Mouse (Mus musculus): ENCODE results near the gene Micu1.

DNA sequence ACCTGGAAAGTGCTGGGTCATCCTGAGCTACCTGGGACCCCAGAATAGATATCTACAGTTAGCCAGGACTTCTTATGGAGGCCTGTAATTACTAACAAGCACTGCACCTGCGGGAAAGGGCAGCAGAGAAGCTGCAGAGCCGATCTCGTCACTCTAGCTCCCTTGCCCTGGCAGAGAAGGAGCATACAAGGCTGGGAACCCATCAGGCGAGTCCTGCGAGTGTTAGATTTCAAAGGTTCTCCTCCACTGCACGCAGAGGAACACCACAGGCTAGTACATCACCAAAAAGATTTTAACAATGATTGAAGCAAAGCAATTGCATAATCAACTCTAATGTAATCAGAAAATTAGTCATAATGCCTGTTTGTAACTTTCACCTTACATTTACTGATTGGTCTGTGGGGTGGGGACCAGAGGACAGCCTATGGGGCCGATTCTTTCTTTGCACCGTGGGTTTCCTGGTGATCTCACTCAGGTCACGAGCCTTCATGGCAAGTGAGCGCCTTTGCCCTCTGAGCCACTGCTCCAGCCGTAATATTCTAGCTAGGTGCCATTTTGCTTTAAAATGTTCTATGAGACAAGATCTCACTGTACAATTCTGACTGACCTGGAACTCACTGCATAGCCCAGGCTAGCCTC is 88.1 kb downstream of the Micu1 start:
- no peak for TF ChIP-seq CTCF (IDR thresholded peaks at IDR 0.05; ENCODE audit: insufficient read depth, low read length)
- TF ChIP-seq POLR2A (IDR thresholded peaks at IDR 0.05; ENCODE audit: borderline replicate concordance, extremely low read depth, low read depth, low read length) = no peak
